Mouse (Mus musculus) liver, embryonic 16.5 days (tissue): ENCODE results near the gene Lrch1. TPM values are rescaled to one million over a fixed set of nuclear protein-coding genes. Genes with fewer than 3 reads are reported as not detected.

Experiments used
- ATAC-seq: fragments of 200-750 bp; cut with Nextera tagmentation; 2 replicates; pipeline ENCODE4 v1.8.0; 2017; ENCODE audit warnings: low read depth, mild to moderate bottlenecking, moderate number of reproducible peaks, moderate library complexity
- H3K27ac ChIP-seq: fragments of 300-500 bp; sonication (generic); 2 replicates; pipeline ENCODE4 v1.5.1; 2014; ENCODE audit warnings: mild to moderate bottlenecking, low read length
- H3K27me3 ChIP-seq: fragments of 300-500 bp; sonication (generic); 2 replicates; pipeline ENCODE4 v1.6.1; 2014; ENCODE audit warnings: low read depth, low read length, mixed read lengths; ENCODE audit not compliant: control insufficient read depth, insufficient read depth
- H3K36me3 ChIP-seq: fragments of 300-500 bp; sonication (generic); 2 replicates; pipeline ENCODE4 v1.6.1; 2014; ENCODE audit warnings: mild to moderate bottlenecking; ENCODE audit not compliant: control insufficient read depth, insufficient read depth
- H3K4me1 ChIP-seq: fragments of 300-500 bp; sonication (generic); 2 replicates; pipeline ENCODE4 v1.6.1; 2014; ENCODE audit warnings: low read depth, low read length, mixed read lengths; ENCODE audit not compliant: control insufficient read depth
- H3K4me2 ChIP-seq: fragments of 300-500 bp; sonication (generic); 2 replicates; pipeline ENCODE4 v1.6.1; 2014; ENCODE audit warnings: low read depth, low read length, mixed read lengths
- H3K4me3 ChIP-seq: fragments of 300-500 bp; sonication (generic); 2 replicates; pipeline ENCODE4 v1.5.1; 2014; ENCODE audit warnings: low read depth, mild to moderate bottlenecking, low read length
- H3K9ac ChIP-seq: fragments of 300-500 bp; sonication (generic); 2 replicates; pipeline ENCODE4 v1.6.1; 2014; ENCODE audit warnings: low read depth, low read length
- H3K9me3 ChIP-seq: fragments of 300-500 bp; sonication (generic); replicated peaks from 2 replicates; pipeline ENCODE4 v1.6.1; 2016; ENCODE audit warnings: low read length; ENCODE audit not compliant: control insufficient read depth
- WGBS: fragments of 180-500 bp; shearing (Covaris S2); extraction: QIAGEN DNeasy Blood & Tissue Kit; methylation state at CpG from one replicate; pipeline ENCODE4 v1.1.7; 2014; ENCODE audit not compliant: insufficient replicate concordance; 5-methylcytosine and 5-hydroxymethylcytosine counted together
- polyA plus RNA-seq: library from polyadenylated mRNA; unstranded; fragments of >200 nt; fragmentation: Nextera tagmentation; extraction: Ambion mirVana; gene quantifications from 2 replicates; pipeline ENCODE4 v1.2.1, GENCODE M21; 2015

The Lrch1 gene
- polyA plus RNA-seq, 1 experiment from 2014 or later, result 4.5 TPM

DNA sequence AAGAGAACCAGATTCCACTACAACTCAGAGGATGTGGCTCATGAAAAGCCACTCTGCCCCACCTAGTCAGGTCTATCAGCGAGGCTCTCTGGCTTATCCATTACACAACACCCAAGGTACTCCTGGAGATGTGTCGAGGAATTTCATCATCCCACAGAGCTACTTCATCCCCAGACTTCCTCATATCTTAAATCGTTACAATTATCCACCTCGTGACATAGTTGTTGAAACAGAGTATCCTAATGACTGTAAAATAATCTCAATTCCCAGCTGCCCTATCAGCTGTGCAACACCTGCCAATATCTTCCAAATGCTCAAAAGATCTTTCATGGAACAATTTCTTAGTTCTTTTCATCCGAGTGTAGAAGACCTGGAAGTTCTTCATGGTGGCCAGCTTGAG, 35.4 kb upstream of the Lrch1 start:
- H3K4me2 ChIP-seq, result no peak overlapping the region
- H3K4me3 ChIP-seq, result no peak overlapping the region
- no peaks in the 10 kb centered on the region for H3K27me3 ChIP-seq
- H3K9me3 ChIP-seq, result no peaks in the 10 kb centered on the region
- no peak overlapping the region for H3K9ac ChIP-seq
- ATAC-seq, result no peak
- H3K4me1 ChIP-seq, result no peaks in the 10 kb centered on the region; the same call in 1 of the 2 replicates
- H3K27ac ChIP-seq, result no peak overlapping the region
- 36% methylated on average over 5 of the region's 5 CpGs for WGBS
- no peaks in the 10 kb centered on the region for H3K36me3 ChIP-seq

GRCm38 (mm10) chr14:74981016-74981415, 33.3 kb upstream of the Lrch1 start:
- Histone ChIP-seq H3K36me3 (no peaks in the 10 kb centered on the region), H3K4me2 (no peak overlapping the region), H3K27me3 (no peaks in the 10 kb centered on the region), H3K9me3 (no peaks in the 10 kb centered on the region), H3K9ac (no peak overlapping the region), H3K4me1 (no peaks in the 10 kb centered on the region; the same call in 1 of the 2 replicates), H3K27ac (no peak overlapping the region), H3K4me3 (no peak overlapping the region)
- ATAC-seq, result no peak
- 64% methylated on average over 3 of the region's 3 CpGs for WGBS

GRCm38 (mm10) chr14:74976972-74977371, 29.3 kb upstream of the Lrch1 start:
- no peak overlapping the region for H3K9ac ChIP-seq
- H3K27ac ChIP-seq, result no peak overlapping the region
- WGBS, result 39% methylated on average over 6 of the region's 6 CpGs
- H3K9me3 ChIP-seq, result no peaks in the 10 kb centered on the region
- no peak overlapping the region for H3K4me3 ChIP-seq
- no peak overlapping the region for H3K4me2 ChIP-seq
- ATAC-seq, result no peak
- H3K36me3 ChIP-seq, result no peaks in the 10 kb centered on the region
- peaks cover 21% of the 10 kb centered on the region for H3K4me1 ChIP-seq
- H3K27me3 ChIP-seq, result no peaks in the 10 kb centered on the region

GRCm38 (mm10) chr14:74974136-74974651, 26.5 kb upstream of the Lrch1 start:
- Histone ChIP-seq H3K27ac (no peak overlapping the region), H3K9ac (no peak overlapping the region), H3K4me3 (no peak overlapping the region), H3K9me3 (no peaks in the 10 kb centered on the region), H3K4me2 (no peak overlapping the region), H3K36me3 (no peaks in the 10 kb centered on the region), H3K27me3 (no peaks in the 10 kb centered on the region), H3K4me1 (peaks cover 31% of the 10 kb centered on the region)
- 16% methylated on average over 10 of the region's 10 CpGs for WGBS
- ATAC-seq, result no peak

GRCm38 (mm10) chr14:74972687-74973086, 25.0 kb upstream of the Lrch1 start:
- peak overlapping the region; percentile 80 for H3K27ac ChIP-seq
- ATAC-seq, result peak; percentile 77
- no peaks in the 10 kb centered on the region for H3K36me3 ChIP-seq
- H3K4me2 ChIP-seq, result peak overlapping the region; percentile 41
- no peaks in the 10 kb centered on the region for H3K27me3 ChIP-seq
- WGBS, result 42% methylated on average over 5 of the region's 5 CpGs
- H3K4me1 ChIP-seq, result peaks cover 31% of the 10 kb centered on the region
- no peak overlapping the region for H3K4me3 ChIP-seq
- peak overlapping the region; percentile 37; the same call in 1 of the 2 replicates for H3K9ac ChIP-seq
- H3K9me3 ChIP-seq, result no peaks in the 10 kb centered on the region

GRCm38 (mm10) chr14:74972216-74972615, 24.5 kb upstream of the Lrch1 start:
- Histone ChIP-seq H3K36me3 (no peaks in the 10 kb centered on the region), H3K4me1 (peaks cover 31% of the 10 kb centered on the region), H3K9me3 (no peaks in the 10 kb centered on the region), H3K4me3 (peak overlapping the region; percentile 7; the same call in 1 of the 2 replicates), H3K4me2 (peak overlapping the region; percentile 41), H3K27me3 (no peaks in the 10 kb centered on the region), H3K27ac (peak overlapping the region; percentile 80), H3K9ac (peak overlapping the region; percentile 16; the same call in 1 of the 2 replicates)
- WGBS, result 7% methylated on average over 3 of the region's 3 CpGs
- peak; percentile 87 for ATAC-seq

GRCm38 (mm10) chr14:74963402-74963764, 15.7 kb upstream of the Lrch1 start:
- Histone ChIP-seq H3K4me2 (no peak overlapping the region), H3K9ac (no peak overlapping the region), H3K9me3 (0 out of 2 replicates have a peak, but pooled peaks cover 2% of the 10 kb centered on the region), H3K27me3 (no peaks in the 10 kb centered on the region), H3K4me3 (no peak overlapping the region), H3K27ac (no peak overlapping the region), H3K4me1 (no peaks in the 10 kb centered on the region), H3K36me3 (no peaks in the 10 kb centered on the region)
- no peak for ATAC-seq
- 65% methylated on average over 3 of the region's 3 CpGs for WGBS

DNA sequence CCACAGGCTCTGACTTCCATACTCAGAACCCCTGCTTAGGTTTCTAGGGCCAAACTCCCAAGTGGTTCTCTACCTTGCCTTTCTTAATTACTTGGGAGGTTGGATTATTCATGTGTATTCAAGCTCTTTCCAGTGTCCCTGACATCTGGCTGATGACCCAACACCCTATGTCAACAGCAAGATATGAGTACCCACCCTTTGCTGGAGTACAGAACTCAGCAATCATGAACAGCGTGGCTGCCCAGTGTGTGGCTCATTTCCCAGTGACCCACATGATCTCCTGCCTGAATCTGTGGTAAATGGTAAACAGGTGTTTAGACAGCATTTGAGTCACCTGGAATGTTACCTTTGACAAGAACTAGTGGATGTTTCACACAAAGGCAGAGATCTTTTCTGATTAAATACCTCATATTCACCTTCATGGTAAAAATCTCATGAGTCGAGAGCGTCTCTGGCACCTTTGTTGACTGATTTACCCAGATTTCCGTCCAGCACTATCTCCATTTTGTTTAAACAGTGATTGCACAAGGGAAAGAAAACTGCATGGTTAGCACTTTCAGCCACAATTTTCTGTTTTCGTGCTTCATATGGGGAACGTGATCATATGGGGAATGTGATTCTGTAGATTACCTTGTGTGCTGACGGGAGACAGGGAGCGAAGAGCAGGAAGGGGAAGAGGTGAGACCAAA, 15.2 kb upstream of the Lrch1 start:
- no peaks in the 10 kb centered on the region for H3K36me3 ChIP-seq
- peak; percentile 76 for ATAC-seq
- H3K9me3 ChIP-seq, result 0 out of 2 replicates have a peak, but pooled peaks cover 2% of the 10 kb centered on the region
- no peak overlapping the region for H3K4me3 ChIP-seq
- H3K27ac ChIP-seq, result no peak overlapping the region
- no peaks in the 10 kb centered on the region for H3K27me3 ChIP-seq
- H3K4me2 ChIP-seq, result no peak overlapping the region
- H3K4me1 ChIP-seq, result no peaks in the 10 kb centered on the region
- no peak overlapping the region for H3K9ac ChIP-seq
- WGBS, result 67% methylated on average over 8 of the region's 8 CpGs

DNA sequence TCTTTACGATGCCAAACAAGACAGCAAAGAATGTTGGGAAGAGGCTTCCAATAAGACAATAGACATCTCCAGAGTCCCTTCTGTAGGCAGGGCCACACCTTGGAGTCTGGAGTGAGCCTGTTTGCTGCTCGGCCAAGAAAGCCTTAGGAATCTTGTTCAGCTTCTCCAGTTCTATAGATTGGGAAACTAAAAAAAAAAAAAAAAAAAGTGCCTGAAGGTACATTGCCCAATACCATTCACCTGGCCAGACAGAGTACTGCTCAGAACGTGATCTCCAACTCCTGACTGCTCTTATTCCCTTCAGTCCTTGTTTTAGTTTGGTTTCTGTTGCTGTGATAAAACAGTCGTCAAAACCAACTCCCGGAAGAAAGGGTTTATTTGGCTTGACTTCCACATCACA, 12.9 kb upstream of the Lrch1 start:
- Histone ChIP-seq H3K27ac (no peak overlapping the region), H3K4me2 (no peak overlapping the region), H3K9ac (no peak overlapping the region), H3K4me1 (no peaks in the 10 kb centered on the region), H3K27me3 (no peaks in the 10 kb centered on the region), H3K4me3 (no peak overlapping the region), H3K36me3 (no peaks in the 10 kb centered on the region), H3K9me3 (no peaks in the 10 kb centered on the region)
- 58% methylated on average over 5 of the region's 5 CpGs for WGBS
- ATAC-seq, result no peak
